Mouse (Mus musculus) midbrain, embryonic 13.5 days (tissue): Measurements from ENCODE around the gene Cd44. TPM values are rescaled to one million over a fixed set of nuclear protein-coding genes. Genes with fewer than 3 reads are reported as not detected.

Experiments
- ATAC-seq: fragments of 200-750 bp; cut with Nextera tagmentation; 2 replicates; pipeline ENCODE4 v1.8.0; 2017; ENCODE audit warnings: mild to moderate bottlenecking, moderate TSS enrichment, moderate library complexity
- H3K27ac ChIP-seq: fragments of 300-500 bp; sonication (generic); 2 replicates; pipeline ENCODE4 v1.5.1; 2015; ENCODE audit warnings: inconsistent platforms, mild to moderate bottlenecking, moderate library complexity
- H3K27me3 ChIP-seq: fragments of 300-500 bp; sonication (generic); 2 replicates; pipeline ENCODE4 v1.6.1; 2015; ENCODE audit warnings: mild to moderate bottlenecking, inconsistent platforms
- H3K36me3 ChIP-seq: fragments of 300-500 bp; sonication (generic); 2 replicates; pipeline ENCODE4 v1.6.1; 2015; ENCODE audit warnings: mild to moderate bottlenecking, inconsistent platforms
- H3K4me1 ChIP-seq: fragments of 300-500 bp; sonication (generic); replicated peaks from 2 replicates; pipeline ENCODE4 v1.6.1; 2015; ENCODE audit warnings: inconsistent platforms
- H3K4me2 ChIP-seq: fragments of 300-500 bp; sonication (generic); replicated peaks from 2 replicates; pipeline ENCODE4 v1.6.1; 2015; ENCODE audit warnings: moderate library complexity, mild to moderate bottlenecking, inconsistent platforms
- H3K4me3 ChIP-seq: fragments of 300-500 bp; sonication (generic); replicated peaks from 2 replicates; pipeline ENCODE4 v1.5.1; 2015; ENCODE audit warnings: mild to moderate bottlenecking, inconsistent platforms
- H3K9ac ChIP-seq: fragments of 300-500 bp; sonication (generic); replicated peaks from 2 replicates; pipeline ENCODE4 v1.6.1; 2015; ENCODE audit warnings: mild to moderate bottlenecking, inconsistent platforms
- H3K9me3 ChIP-seq: fragments of 300-500 bp; sonication (generic); 2 replicates; pipeline ENCODE4 v1.6.1; 2016; ENCODE audit warnings: mild to moderate bottlenecking, inconsistent platforms
- WGBS: fragments of 180-500 bp; shearing (Covaris S2); methylation state at CpG from one replicate; pipeline ENCODE4 v1.1.7; 2015; 5-methylcytosine and 5-hydroxymethylcytosine counted together
- polyA plus RNA-seq: library from polyadenylated mRNA; unstranded; fragments of >200 nt; fragmentation: Nextera tagmentation; extraction: Ambion mirVana; gene quantifications from 2 replicates; pipeline ENCODE4 v1.2.1, GENCODE M21; 2015

Gene Cd44
- polyA plus RNA-seq, 1 experiment from 2014 or later: 1.5 TPM

- ATAC-seq: no peak
- Histone ChIP-seq H3K4me1 (no peaks in the 10 kb centered on the region), H3K4me3 (no peak overlapping the region), H3K9me3 (no peaks in the 10 kb centered on the region), H3K4me2 (no peak overlapping the region), H3K36me3 (no peaks in the 10 kb centered on the region), H3K27me3 (no peaks in the 10 kb centered on the region), H3K27ac (no peak overlapping the region), H3K9ac (no peak overlapping the region)
- whole genome bisulfite sequencing: 87% methylated on average over 6 of the region's 6 CpGs
These were observed 96.2 kb downstream of the Cd44 start for GRCm38 (mm10) chr2:102805283-102805682.

- no peak overlapping the region for H3K27ac ChIP-seq
- H3K9me3 ChIP-seq: no peaks in the 10 kb centered on the region
- H3K36me3 ChIP-seq: no peaks in the 10 kb centered on the region
- H3K4me2 ChIP-seq: no peak overlapping the region
- H3K27me3 ChIP-seq: no peaks in the 10 kb centered on the region
- WGBS: 54% methylated on average over 2 of the region's 2 CpGs
- no peak overlapping the region for H3K4me3 ChIP-seq
- no peak for ATAC-seq
- H3K9ac ChIP-seq: no peak overlapping the region
- no peaks in the 10 kb centered on the region for H3K4me1 ChIP-seq
These were observed 97.4 kb downstream of the Cd44 start for GRCm38 (mm10) chr2:102804109-102804508.

- Histone ChIP-seq H3K27ac (no peak overlapping the region), H3K9me3 (no peaks in the 10 kb centered on the region), H3K9ac (no peak overlapping the region), H3K4me1 (no peaks in the 10 kb centered on the region), H3K4me3 (no peak overlapping the region), H3K36me3 (no peaks in the 10 kb centered on the region), H3K27me3 (no peaks in the 10 kb centered on the region), H3K4me2 (no peak overlapping the region)
- WGBS: 96% methylated on average over 1 of the region's 1 CpGs
- no peak for ATAC-seq
These were observed 99.6 kb downstream of the Cd44 start for GRCm38 (mm10) chr2:102801899-102802298.

DNA sequence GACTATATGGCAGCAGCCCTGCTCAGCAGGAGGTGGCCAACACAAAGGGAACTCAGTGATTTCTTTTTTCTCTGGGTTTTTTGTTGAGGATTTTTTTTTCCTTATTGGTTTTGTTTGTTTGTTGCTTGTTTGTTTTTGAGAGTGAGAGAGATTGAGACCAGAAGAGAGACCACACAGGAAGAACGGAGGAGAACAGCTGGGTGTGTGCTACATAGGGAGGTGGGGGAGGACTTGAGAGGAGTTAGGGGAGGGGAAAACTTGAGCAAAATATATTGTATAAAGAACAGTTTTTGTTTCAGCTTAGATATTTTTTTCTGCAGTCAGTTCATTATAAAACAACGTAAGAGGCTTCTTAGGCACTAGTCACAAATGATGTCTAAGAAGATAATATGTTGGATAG lies 103.3 kb downstream of the Cd44 start:
- Histone ChIP-seq H3K9ac (no peak overlapping the region), H3K4me1 (no peaks in the 10 kb centered on the region), H3K4me3 (no peak overlapping the region), H3K27me3 (no peaks in the 10 kb centered on the region), H3K9me3 (no peaks in the 10 kb centered on the region), H3K4me2 (no peak overlapping the region), H3K27ac (no peak overlapping the region), H3K36me3 (no peaks in the 10 kb centered on the region)
- 80% methylated on average over 2 of the region's 2 CpGs for WGBS
- ATAC-seq: no peak

GRCm38 (mm10) chr2:102795034-102795433 lies 106.4 kb downstream of the Cd44 start:
- Histone ChIP-seq H3K9ac (no peak overlapping the region), H3K27me3 (no peaks in the 10 kb centered on the region), H3K4me3 (no peak overlapping the region), H3K4me2 (no peak overlapping the region), H3K36me3 (no peaks in the 10 kb centered on the region), H3K27ac (no peak overlapping the region), H3K9me3 (no peaks in the 10 kb centered on the region), H3K4me1 (no peaks in the 10 kb centered on the region)
- WGBS: 95% methylated on average over 3 of the region's 3 CpGs
- ATAC-seq: no peak

GRCm38 (mm10) chr2:102792804-102793203 lies 108.7 kb downstream of the Cd44 start:
- Histone ChIP-seq H3K4me3 (no peak overlapping the region), H3K27me3 (no peaks in the 10 kb centered on the region), H3K4me1 (no peaks in the 10 kb centered on the region), H3K4me2 (no peak overlapping the region), H3K9me3 (no peaks in the 10 kb centered on the region), H3K9ac (no peak overlapping the region), H3K27ac (no peak overlapping the region), H3K36me3 (no peaks in the 10 kb centered on the region; the same call in 1 of the 2 replicates)
- 86% methylated on average over 6 of the region's 6 CpGs for WGBS
- ATAC-seq: no peak

- H3K4me2 ChIP-seq: no peak overlapping the region
- H3K9ac ChIP-seq: no peak overlapping the region
- no peaks in the 10 kb centered on the region for H3K4me1 ChIP-seq
- no peak for ATAC-seq
- no peaks in the 10 kb centered on the region for H3K9me3 ChIP-seq
- WGBS: 80% methylated on average over 2 of the region's 2 CpGs
- no peak overlapping the region for H3K27ac ChIP-seq
- H3K4me3 ChIP-seq: no peak overlapping the region
- no peaks in the 10 kb centered on the region for H3K27me3 ChIP-seq
- H3K36me3 ChIP-seq: no peaks in the 10 kb centered on the region; the same call in 1 of the 2 replicates
These were observed 109.8 kb downstream of the Cd44 start for GRCm38 (mm10) chr2:102791641-102792040.

- H3K4me2 ChIP-seq: no peak overlapping the region
- H3K36me3 ChIP-seq: peaks cover 10% of the 10 kb centered on the region
- no peaks in the 10 kb centered on the region for H3K9me3 ChIP-seq
- H3K4me1 ChIP-seq: no peaks in the 10 kb centered on the region
- H3K27me3 ChIP-seq: no peaks in the 10 kb centered on the region
- H3K9ac ChIP-seq: no peak overlapping the region
- H3K27ac ChIP-seq: no peak overlapping the region
- no peak overlapping the region for H3K4me3 ChIP-seq
- ATAC-seq: no peak
- 73% methylated on average over 4 of the region's 4 CpGs for WGBS
These were observed 115.8 kb downstream of the Cd44 start for GRCm38 (mm10) chr2:102785696-102786095.

- Histone ChIP-seq H3K9ac (no peak overlapping the region), H3K36me3 (peaks cover 27% of the 10 kb centered on the region), H3K4me1 (no peaks in the 10 kb centered on the region), H3K9me3 (no peaks in the 10 kb centered on the region), H3K4me3 (no peak overlapping the region), H3K4me2 (no peak overlapping the region), H3K27ac (no peak overlapping the region), H3K27me3 (no peaks in the 10 kb centered on the region)
- 88% methylated on average over 7 of the region's 7 CpGs for WGBS
- ATAC-seq: no peak
These were observed 118.7 kb downstream of the Cd44 start for GRCm38 (mm10) chr2:102782751-102783150.

DNA sequence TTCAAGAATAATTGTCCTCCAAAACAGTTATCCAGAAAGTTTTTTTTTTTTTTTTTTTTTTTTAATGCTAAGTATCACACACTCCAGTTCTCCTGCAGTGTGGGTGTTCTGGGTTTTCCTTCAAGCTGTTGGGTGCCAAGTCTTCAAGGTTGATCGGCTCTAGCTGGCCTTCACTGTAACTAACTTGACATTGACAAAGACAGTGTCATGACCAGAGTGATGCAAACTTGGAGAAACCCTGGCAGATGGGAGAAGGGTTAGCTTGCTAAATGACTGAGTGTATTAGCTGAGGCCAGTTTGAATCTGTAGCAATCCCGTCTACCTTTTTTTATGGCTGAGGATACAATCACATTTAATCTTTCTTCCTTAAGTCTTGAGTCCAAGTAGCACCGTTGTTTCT lies 123.3 kb downstream of the Cd44 start:
- Histone ChIP-seq H3K27ac (no peak overlapping the region), H3K9ac (no peak overlapping the region), H3K27me3 (no peaks in the 10 kb centered on the region), H3K4me1 (no peaks in the 10 kb centered on the region), H3K4me2 (no peak overlapping the region), H3K36me3 (peaks cover 52% of the 10 kb centered on the region), H3K4me3 (no peak overlapping the region), H3K9me3 (no peaks in the 10 kb centered on the region)
- 95% methylated on average over 3 of the region's 3 CpGs for WGBS
- no peak for ATAC-seq

- ATAC-seq: no peak
- WGBS: 64% methylated on average over 1 of the region's 1 CpGs
These were observed 125.9 kb downstream of the Cd44 start for GRCm38 (mm10) chr2:102775561-102775960.

GRCm38 (mm10) chr2:102774700-102775099 lies 126.8 kb downstream of the Cd44 start:
- Histone ChIP-seq H3K9me3 (no peaks in the 10 kb centered on the region), H3K4me2 (no peak overlapping the region), H3K4me1 (no peaks in the 10 kb centered on the region), H3K4me3 (no peak overlapping the region), H3K9ac (no peak overlapping the region), H3K27me3 (no peaks in the 10 kb centered on the region), H3K36me3 (peaks cover 51% of the 10 kb centered on the region), H3K27ac (no peak overlapping the region)
- no peak for ATAC-seq
- 81% methylated on average over 4 of the region's 4 CpGs for WGBS

More at GRCm38 (mm10) chr2:102775561-102775960, 125.9 kb downstream of the Cd44 start:
- Histone ChIP-seq H3K4me3 (no peak overlapping the region), H3K27me3 (no peaks in the 10 kb centered on the region), H3K27ac (no peak overlapping the region), H3K4me2 (no peak overlapping the region), H3K4me1 (no peaks in the 10 kb centered on the region), H3K36me3 (peaks cover 52% of the 10 kb centered on the region), H3K9ac (no peak overlapping the region), H3K9me3 (no peaks in the 10 kb centered on the region)

GRCm38 (mm10) chr2:102772276-102772675 lies 129.2 kb downstream of the Cd44 start:
- H3K27ac ChIP-seq: no peak overlapping the region
- peaks cover 60% of the 10 kb centered on the region for H3K36me3 ChIP-seq
- no peak for ATAC-seq
- no peak overlapping the region for H3K4me3 ChIP-seq
- 97% methylated on average over 5 of the region's 5 CpGs for WGBS
- H3K27me3 ChIP-seq: no peaks in the 10 kb centered on the region
- no peaks in the 10 kb centered on the region for H3K9me3 ChIP-seq
- H3K4me2 ChIP-seq: no peak overlapping the region
- H3K9ac ChIP-seq: no peak overlapping the region
- H3K4me1 ChIP-seq: no peaks in the 10 kb centered on the region
